Mouse (Mus musculus): ENCODE results near the gene Strip1. TPM values are rescaled to one million over a fixed set of nuclear protein-coding genes. Genes with fewer than 3 reads are reported as not detected.

Gene Strip1
- polyA plus RNA-seq, 1 experiment from 2014 or later: 78.1 TPM

DNA sequence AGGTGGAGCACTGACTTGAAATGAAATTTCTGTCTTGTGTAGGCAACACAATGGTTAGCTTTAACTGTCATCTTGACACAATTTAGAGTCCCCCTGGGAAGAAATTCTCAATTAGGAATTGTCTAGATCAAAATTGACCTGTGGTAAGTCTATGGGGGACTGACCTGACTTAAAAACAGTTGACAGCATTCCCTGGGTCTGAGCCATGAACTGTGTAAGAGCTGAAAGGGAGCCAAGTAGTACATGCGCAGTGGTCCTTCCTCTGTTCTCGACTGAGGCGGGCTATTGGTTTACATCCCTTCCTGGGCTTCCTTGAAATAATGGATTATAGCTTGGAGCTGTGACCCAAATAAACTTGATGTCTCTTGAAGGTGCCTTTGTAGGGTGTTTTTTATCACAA, 15.5 kb upstream of the Strip1 start:
- Histone ChIP-seq H3K4me3 (no peak overlapping the region), H3K27ac (no peak overlapping the region), H3K9me3 (replicated peaks) (no peaks in the 10 kb centered on the region), H3K27me3 (ENCODE audit: low read depth, poor library complexity, severe bottlenecking) (no peaks in the 10 kb centered on the region), H3K4me1 (peaks cover 4% of the 10 kb centered on the region), H3K36me3 (no peaks in the 10 kb centered on the region)
- no peak for DNase-seq (ENCODE audit: low spot score)
- WGBS: 97% methylated on average over 3 of the region's 3 CpGs

DNA sequence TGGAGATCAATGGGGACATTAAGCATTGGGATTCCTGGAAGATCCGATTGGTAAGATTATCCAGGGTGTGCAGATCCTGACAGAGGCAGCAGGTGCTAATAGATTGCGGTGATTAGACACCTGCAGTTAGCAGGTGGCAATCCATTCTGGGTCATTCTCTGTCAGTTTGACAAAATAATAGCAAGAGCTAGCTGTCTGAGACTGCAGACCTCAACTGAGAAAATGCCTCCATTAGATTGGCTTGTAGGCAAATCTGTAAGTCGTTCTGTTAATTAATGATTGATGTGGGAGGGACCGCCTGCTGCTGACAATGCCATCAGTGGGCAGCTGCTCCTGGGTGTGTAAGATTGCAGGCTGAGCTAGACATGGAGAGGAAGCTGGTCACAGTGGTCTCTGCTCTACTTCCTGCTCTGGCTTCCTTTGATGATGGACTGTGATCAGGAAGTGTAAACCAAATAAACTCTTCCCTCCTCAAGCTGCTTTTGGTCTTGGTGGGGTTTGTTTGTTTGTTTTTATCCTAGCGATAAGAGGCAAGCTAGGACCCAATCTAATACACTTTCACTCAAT, 6.2 kb upstream of the Strip1 start:
- H3K9me3 ChIP-seq (replicated peaks): no peaks in the 10 kb centered on the region
- H3K4me3 ChIP-seq: no peak overlapping the region
- H3K36me3 ChIP-seq: no peaks in the 10 kb centered on the region
- no peak for DNase-seq (ENCODE audit: low spot score)
- 0 out of 2 replicates have a peak, but pooled peaks cover 3% of the 10 kb centered on the region for H3K4me1 ChIP-seq
- no peaks in the 10 kb centered on the region for H3K27me3 ChIP-seq (ENCODE audit: low read depth, poor library complexity, severe bottlenecking)
- 69% methylated on average over 5 of the region's 5 CpGs for WGBS
- no peak overlapping the region for H3K27ac ChIP-seq

DNA sequence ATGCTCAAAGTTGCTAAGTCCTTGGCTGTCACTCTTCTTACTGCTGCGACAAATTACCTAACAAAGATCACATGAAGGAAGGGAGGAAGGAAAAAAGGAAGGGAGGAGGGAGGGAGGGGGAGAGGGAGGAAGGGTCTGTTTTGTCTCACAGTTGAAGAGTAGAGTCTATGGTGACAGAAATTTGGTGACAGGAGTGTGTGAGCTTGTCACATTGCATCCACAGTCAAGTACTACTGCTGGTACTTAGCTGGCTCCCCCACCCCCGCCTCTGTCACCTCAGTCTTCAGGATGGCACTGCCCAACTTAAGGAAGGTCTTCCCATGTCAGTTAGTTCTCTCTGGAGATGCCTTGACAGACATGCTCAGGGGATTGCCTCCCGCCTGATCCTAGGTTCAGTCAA, 4.7 kb upstream of the Strip1 start:
- H3K4me1 ChIP-seq: peaks cover 8% of the 10 kb centered on the region; the same call in 1 of the 2 replicates
- no peaks in the 10 kb centered on the region for H3K9me3 ChIP-seq (replicated peaks)
- no peak overlapping the region for H3K4me3 ChIP-seq
- WGBS: 70% methylated on average over 3 of the region's 3 CpGs
- H3K27me3 ChIP-seq (ENCODE audit: low read depth, poor library complexity, severe bottlenecking): no peaks in the 10 kb centered on the region
- no peak for DNase-seq (ENCODE audit: low spot score)
- no peak overlapping the region for H3K27ac ChIP-seq
- H3K36me3 ChIP-seq: no peaks in the 10 kb centered on the region

GRCm38 (mm10) chr3:107635836-107636235, 4.3 kb upstream of the Strip1 start:
- 49% methylated on average over 8 of the region's 8 CpGs for WGBS
- DNase-seq (ENCODE audit: low spot score): peak; percentile 27

GRCm38 (mm10) chr3:107633906-107634305, 2.4 kb upstream of the Strip1 start:
- Histone ChIP-seq H3K27me3 (ENCODE audit: low read depth, poor library complexity, severe bottlenecking) (no peaks in the 10 kb centered on the region), H3K36me3 (peaks cover 11% of the 10 kb centered on the region), H3K9me3 (replicated peaks) (no peaks in the 10 kb centered on the region), H3K4me3 (no peak overlapping the region), H3K27ac (no peak overlapping the region), H3K4me1 (peaks cover 18% of the 10 kb centered on the region)
- 92% methylated on average over 9 of the region's 9 CpGs for WGBS
- DNase-seq (ENCODE audit: low spot score): no peak

More at GRCm38 (mm10) chr3:107635836-107636235, 4.3 kb upstream of the Strip1 start:
- Histone ChIP-seq H3K36me3 (no peaks in the 10 kb centered on the region), H3K4me1 (peaks cover 8% of the 10 kb centered on the region; the same call in 1 of the 2 replicates), H3K9me3 (replicated peaks) (no peaks in the 10 kb centered on the region), H3K27me3 (ENCODE audit: low read depth, poor library complexity, severe bottlenecking) (no peaks in the 10 kb centered on the region), H3K4me3 (no peak overlapping the region), H3K27ac (no peak overlapping the region)

DNA sequence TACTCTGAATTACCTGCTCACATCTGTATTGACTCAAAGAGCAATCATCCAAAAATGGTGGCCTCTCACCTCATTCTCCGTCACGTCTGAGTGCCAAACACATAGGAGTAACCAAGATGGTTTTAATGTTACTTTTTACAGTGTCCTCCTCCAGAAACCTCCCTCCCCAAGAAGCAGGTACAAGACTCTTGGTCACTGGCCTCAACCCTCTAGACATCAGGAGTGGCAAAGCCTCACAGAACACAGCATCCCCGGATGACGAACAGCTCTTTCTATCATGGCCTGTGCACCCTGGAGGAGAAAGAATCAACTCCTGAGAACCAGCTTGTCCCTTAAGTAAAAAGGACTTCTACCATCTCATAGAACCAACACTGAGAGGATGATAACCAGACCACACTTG, 1.3 kb upstream of the Strip1 start:
- no peak for DNase-seq (ENCODE audit: low spot score)
- H3K36me3 ChIP-seq: peaks cover 22% of the 10 kb centered on the region
- H3K4me3 ChIP-seq: no peak overlapping the region
- no peaks in the 10 kb centered on the region for H3K27me3 ChIP-seq (ENCODE audit: low read depth, poor library complexity, severe bottlenecking)
- H3K4me1 ChIP-seq: peaks cover 18% of the 10 kb centered on the region
- no peak overlapping the region for H3K27ac ChIP-seq
- 80% methylated on average over 4 of the region's 4 CpGs for WGBS
- H3K9me3 ChIP-seq (replicated peaks): no peaks in the 10 kb centered on the region

DNA sequence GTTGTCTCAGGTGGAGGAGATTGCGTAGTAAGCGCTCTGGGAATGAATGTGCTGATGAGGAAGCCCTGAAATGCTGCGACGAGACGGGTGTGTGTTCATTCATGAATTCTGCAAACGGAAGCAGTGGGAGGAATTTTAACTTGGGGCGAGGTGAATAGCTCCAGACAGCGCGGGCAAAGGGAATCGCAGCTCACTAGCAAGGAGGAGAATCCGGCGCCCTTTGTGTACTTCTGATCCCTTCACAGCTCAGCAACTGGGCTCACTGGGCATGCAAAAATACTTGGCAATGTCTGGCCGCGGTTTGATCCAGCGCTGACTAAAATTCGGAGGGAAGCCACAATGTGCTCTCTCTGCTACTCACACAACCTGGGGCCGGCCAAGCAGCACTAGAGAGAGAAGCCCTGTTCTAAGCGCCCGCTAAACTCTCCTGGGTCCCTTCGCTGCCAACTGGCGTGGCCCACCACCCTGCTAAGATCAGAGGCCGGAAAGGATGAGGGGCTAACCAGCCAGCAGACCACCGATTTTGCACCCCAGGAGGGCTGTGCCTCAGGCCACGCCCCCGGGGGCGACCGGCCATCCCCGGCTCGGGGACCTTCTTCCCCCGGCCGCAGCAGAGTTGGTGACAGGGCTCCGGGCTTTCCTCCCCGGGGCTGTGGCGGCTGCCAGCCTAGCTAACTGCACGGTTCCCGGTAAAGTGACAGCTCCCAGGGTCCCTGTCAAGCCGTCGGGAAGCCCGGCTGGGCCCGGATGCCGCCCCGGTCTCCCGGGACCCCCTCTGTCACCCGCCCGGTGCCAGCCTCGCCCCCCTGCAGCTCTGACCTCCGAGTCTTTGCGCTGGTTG, 592 bp downstream of the Strip1 start, which contains the start of gene Gm10961:
Gene Gm10961, plus strand, starts transcription at position 641 of the 841 bp plus-strand sequence.
- H3K36me3 ChIP-seq: peaks cover 41% of the 10 kb centered on the region
- H3K27me3 ChIP-seq (ENCODE audit: low read depth, poor library complexity, severe bottlenecking): no peaks in the 10 kb centered on the region
- peak within 1 kb of the TSS; percentile 91 for H3K4me3 ChIP-seq
- peaks cover 18% of the 10 kb centered on the region for H3K4me1 ChIP-seq
- 2% methylated on average over 48 of the region's 48 CpGs for WGBS
- DNase-seq (ENCODE audit: low spot score): peak; percentile 47
- H3K27ac ChIP-seq: peak within 1 kb of the TSS; percentile 97
- no peaks in the 10 kb centered on the region for H3K9me3 ChIP-seq (replicated peaks)

GRCm38 (mm10) chr3:107629411-107629810, 2.1 kb downstream of the Strip1 start:
- Histone ChIP-seq H3K9me3 (replicated peaks) (no peaks in the 10 kb centered on the region), H3K27ac (no peak overlapping the region), H3K4me3 (no peak overlapping the region), H3K36me3 (peaks cover 56% of the 10 kb centered on the region), H3K27me3 (ENCODE audit: low read depth, poor library complexity, severe bottlenecking) (no peaks in the 10 kb centered on the region), H3K4me1 (peaks cover 18% of the 10 kb centered on the region)
- no peak for DNase-seq (ENCODE audit: low spot score)
- WGBS: 87% methylated on average over 4 of the region's 4 CpGs

DNA sequence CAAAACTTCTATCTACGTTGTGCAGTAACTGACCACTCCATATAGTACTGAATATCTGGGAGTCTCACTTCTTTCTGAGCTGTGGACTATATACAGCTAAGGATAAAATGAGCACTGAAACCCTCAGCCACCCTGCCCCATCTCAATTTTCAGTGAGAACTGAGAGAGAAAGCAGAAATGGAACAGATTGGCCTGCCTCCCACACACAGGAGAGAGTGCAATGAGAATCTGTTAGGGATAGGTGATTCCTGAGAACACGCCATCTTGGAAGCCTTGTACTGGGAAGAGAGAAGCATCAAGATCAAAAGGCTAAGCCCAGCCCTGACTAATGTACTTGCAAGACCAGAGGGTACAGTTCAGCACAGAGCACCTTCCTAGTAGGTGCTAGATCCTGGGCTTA, 2.9 kb downstream of the Strip1 start:
- Histone ChIP-seq H3K4me1 (peaks cover 18% of the 10 kb centered on the region), H3K27ac (no peak overlapping the region), H3K4me3 (no peak overlapping the region), H3K9me3 (replicated peaks) (no peaks in the 10 kb centered on the region), H3K36me3 (peaks cover 64% of the 10 kb centered on the region), H3K27me3 (ENCODE audit: low read depth, poor library complexity, severe bottlenecking) (no peaks in the 10 kb centered on the region)
- no peak for DNase-seq (ENCODE audit: low spot score)
- WGBS: 88% methylated on average over 2 of the region's 2 CpGs

DNA sequence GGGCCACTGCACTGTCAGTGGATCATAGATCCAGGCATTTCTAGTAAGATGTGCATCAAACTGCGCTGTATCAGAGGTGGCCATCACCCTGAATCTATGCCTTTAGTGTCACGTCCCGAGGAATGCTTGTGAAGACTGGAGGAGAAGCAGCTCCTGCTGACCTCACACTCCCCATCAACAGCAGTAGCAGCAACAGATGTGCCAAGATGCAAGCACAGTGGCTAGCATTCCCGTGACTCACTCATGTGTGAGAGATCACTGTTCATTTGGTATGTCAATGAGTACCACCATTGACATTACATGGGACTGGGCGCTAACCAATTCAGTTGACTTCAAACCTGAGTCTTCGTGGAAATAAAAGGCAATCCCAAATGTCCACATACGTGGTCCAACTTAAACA, 3.9 kb downstream of the Strip1 start:
- no peak overlapping the region for H3K4me3 ChIP-seq
- peaks cover 15% of the 10 kb centered on the region for H3K4me1 ChIP-seq
- H3K27ac ChIP-seq: no peak overlapping the region
- H3K36me3 ChIP-seq: peaks cover 73% of the 10 kb centered on the region
- H3K27me3 ChIP-seq (ENCODE audit: low read depth, poor library complexity, severe bottlenecking): no peaks in the 10 kb centered on the region
- no peaks in the 10 kb centered on the region for H3K9me3 ChIP-seq (replicated peaks)
- DNase-seq (ENCODE audit: low spot score): no peak
- 92% methylated on average over 7 of the region's 7 CpGs for WGBS

GRCm38 (mm10) chr3:107626751-107627150, 4.7 kb downstream of the Strip1 start:
- H3K27me3 ChIP-seq (ENCODE audit: low read depth, poor library complexity, severe bottlenecking): no peaks in the 10 kb centered on the region
- H3K27ac ChIP-seq: no peak overlapping the region
- no peak for DNase-seq (ENCODE audit: low spot score)
- WGBS: 94% methylated on average over 8 of the region's 8 CpGs
- no peaks in the 10 kb centered on the region for H3K9me3 ChIP-seq (replicated peaks)
- H3K4me1 ChIP-seq: peaks cover 10% of the 10 kb centered on the region
- no peak overlapping the region for H3K4me3 ChIP-seq
- H3K36me3 ChIP-seq: peaks cover 82% of the 10 kb centered on the region

DNA sequence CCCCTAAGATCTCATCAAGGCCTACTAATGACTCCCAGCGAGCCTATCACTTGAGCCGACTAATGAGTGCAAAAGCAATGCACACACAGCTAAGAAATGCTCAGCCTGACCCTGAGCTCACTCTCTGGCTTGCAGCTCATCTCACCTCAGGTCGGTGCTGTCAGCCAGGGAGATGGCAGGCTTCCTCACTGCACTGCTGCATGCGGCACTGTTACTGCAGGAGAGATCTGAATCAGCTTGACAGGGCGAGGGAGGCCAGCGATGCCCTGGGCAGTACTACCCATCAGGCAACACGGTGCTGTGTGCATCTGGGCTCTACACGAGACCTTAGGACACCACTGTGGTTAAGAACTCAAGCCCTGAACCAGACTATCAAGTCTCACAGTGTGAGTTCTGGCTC, 6.0 kb downstream of the Strip1 start:
- no peak for DNase-seq (ENCODE audit: low spot score)
- no peak overlapping the region for H3K27ac ChIP-seq
- peaks cover 94% of the 10 kb centered on the region for H3K36me3 ChIP-seq
- no peaks in the 10 kb centered on the region for H3K27me3 ChIP-seq (ENCODE audit: low read depth, poor library complexity, severe bottlenecking)
- H3K4me1 ChIP-seq: peaks cover 7% of the 10 kb centered on the region
- no peaks in the 10 kb centered on the region for H3K9me3 ChIP-seq (replicated peaks)
- 95% methylated on average over 8 of the region's 8 CpGs for WGBS
- no peak overlapping the region for H3K4me3 ChIP-seq

- H3K27ac ChIP-seq: no peak overlapping the region
- no peak for DNase-seq (ENCODE audit: low spot score)
- H3K9me3 ChIP-seq (replicated peaks): no peaks in the 10 kb centered on the region
- no peaks in the 10 kb centered on the region for H3K4me1 ChIP-seq
- H3K4me3 ChIP-seq: no peak overlapping the region
- H3K27me3 ChIP-seq (ENCODE audit: low read depth, poor library complexity, severe bottlenecking): no peaks in the 10 kb centered on the region
- WGBS: 97% methylated on average over 8 of the region's 8 CpGs
- H3K36me3 ChIP-seq: peaks cover 99% of the 10 kb centered on the region
Measured at GRCm38 (mm10) chr3:107624424-107624823, 7.1 kb downstream of the Strip1 start.
